Mouse (Mus musculus) T-helper 1 cell (primary cell): ENCODE measurements at regions not wholly inside any gene's neighbourhood (a gene's known extent, or its start where the extent isn't known, plus 50 kb on each side); places are given as distances from the start of the nearest gene placed in this dataset.
"Not testable (repeated sequence)": the region's sequence is repeated elsewhere in the genome, so short reads cannot be mapped to it uniquely, and the experiment has no call there.

ENCODE experiments used
- in situ Hi-C: fragments of 300-600 bp; cut with MboI, MseI; formaldehyde crosslinking; loops from one replicate; pipeline ENCODE4 v1.15.1; 2025; ENCODE audit warnings: high pct_unique_total_duplicates

DNA sequence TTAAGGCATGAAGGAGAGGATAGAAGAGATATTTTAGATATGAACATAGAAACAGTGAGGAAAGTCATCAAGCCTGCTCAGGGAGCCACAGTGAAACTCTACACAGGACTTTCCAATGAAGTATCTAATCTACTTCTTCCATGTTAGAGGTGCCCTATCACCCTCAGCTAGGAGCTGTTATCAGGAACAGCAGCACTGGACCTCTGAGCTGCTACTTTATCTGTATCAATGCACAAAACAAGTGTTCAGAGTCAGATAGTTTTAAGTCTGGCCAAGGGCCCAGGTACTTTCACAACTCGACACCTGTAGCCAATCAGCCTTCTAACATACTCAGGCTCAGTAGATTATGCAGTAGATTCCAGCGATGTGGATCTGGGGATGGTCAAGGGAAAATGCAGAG is 210.7 kb upstream of the Grid2 start:
- in situ Hi-C loops: no loop called here

DNA sequence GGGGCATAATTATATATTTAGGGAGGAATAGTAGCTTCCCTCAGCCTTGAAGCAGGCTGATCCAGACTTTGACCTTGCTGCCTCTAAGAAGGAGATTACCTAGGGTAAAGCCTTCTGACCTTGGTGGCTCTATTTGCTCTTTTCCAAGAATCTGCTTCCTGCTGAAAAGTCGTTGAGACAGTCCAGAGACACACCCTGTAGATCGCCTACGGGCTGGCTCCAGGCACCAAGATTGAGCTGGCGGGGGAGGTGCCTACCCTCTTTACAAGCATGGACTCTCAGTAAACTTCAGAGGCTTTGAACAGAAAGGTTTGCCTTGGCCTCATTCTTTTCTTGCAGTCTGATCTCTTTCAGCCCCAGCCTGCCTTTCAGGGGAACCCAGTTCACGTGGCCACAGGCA is 191.1 kb upstream of the Grid2 start:
- in situ Hi-C loops: loop anchor here (10.0 kb wide), 1 partner anchor 780 kb away; no protein-coding TSS in a partner anchor

DNA sequence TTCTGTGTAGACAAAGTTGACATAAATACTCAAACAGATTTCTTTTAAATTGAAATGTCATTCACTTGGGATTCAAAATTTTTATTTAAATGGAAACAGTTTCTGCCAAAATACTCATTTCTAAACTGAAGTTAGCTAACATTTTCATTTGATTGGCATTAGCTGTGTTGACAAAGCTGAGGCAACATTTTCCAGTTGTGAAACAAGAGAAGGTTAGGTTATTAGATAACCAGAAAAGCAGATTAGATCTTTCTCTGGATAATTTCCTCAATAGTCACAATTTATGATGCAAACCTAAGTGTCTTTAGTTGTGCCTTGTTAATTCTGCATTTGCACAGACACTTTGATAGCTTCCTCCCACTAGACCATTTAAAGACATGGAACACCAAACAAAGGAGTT is 167.5 kb upstream of the Grid2 start:
- in situ Hi-C loops: no loop called here

DNA sequence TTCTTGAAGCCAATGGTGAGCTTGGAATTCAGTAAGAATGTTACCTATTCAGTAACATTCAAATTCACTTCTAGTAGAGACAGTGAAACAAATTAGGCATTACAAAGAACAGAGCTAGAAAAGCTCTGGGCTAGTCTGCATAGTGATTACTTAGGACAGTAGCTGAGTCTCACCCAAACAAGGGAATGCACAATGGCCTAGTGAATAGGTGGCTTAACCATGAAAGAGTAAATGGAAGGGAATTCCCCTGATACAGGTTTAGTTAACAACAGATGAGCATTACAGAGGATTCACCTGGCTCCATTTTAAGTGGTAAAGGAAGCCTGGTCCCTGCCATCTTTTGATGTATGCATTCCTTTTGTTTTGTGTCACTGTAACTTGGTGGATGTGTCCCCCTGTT is 126.8 kb upstream of the Grid2 start:
- in situ Hi-C loops: not testable (repeated sequence)

DNA sequence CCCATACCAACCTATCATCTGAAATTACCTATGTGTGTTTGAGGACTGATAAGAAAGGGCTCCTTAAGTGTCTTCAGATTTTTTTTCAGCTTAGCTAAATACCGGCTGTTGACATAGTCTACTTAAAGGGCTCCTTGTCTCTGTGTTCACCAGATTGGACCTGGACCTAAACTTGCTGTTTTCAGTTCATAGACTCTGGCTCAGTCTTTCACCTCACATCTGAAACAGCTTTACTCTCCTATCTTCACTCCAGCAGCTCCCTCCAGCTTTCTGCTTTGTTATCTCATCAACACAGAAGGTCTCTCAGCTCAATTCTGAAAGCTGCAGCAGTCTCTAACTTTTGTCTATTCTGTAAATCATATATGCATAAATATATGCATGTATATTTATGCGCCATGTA is 106.4 kb upstream of the Grid2 start:
- in situ Hi-C loops: no loop called here

DNA sequence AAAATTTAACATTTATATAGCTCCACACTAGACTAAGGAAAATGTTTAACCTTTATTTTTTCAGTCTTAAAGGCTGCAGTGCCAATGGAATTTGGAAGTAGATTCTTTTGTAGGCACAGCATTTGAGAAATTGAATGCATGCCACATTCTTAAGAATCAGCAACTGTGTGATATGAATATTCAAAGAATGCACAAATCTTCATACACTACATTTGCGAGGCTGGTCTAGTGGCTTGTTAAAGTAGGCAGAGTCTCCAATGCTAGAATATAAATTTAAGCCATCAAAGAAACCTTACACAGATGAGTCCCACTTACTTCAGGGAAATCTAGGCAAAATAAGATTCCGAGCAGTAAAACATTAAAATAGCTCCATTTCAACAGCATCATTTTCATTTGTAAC is 75.5 kb upstream of the Grid2 start:
- in situ Hi-C loops: no loop called here
